Mouse (Mus musculus): ENCODE data around the gene Qrich1. TPM values are rescaled to one million over a fixed set of nuclear protein-coding genes. Genes with fewer than 3 reads are reported as not detected.
"Not testable (repeated sequence)": the region's sequence is repeated elsewhere in the genome, so short reads cannot be mapped to it uniquely, and the experiment has no call there.

Qrich1 gene
- polyA plus RNA-seq, 1 experiment from 2014 or later: 78.6 TPM

GRCm38 (mm10) chr9:108578545-108579343 is 62.1 kb downstream of the Qrich1 start, which contains the start of gene Wdr6:
Wdr6 (minus strand) TSS chr9:108578739.
- peak within 1 kb of the TSS; percentile 85 for H3K27ac ChIP-seq
- 5% methylated on average over 51 of the region's 51 CpGs for WGBS (ENCODE audit: insufficient replicate concordance)
- peak; percentile 92 for ATAC-seq
- peak within 1 kb of the TSS; percentile 82 for H3K9ac ChIP-seq
- no peaks in the 10 kb centered on the region for H3K9me3 ChIP-seq (replicated peaks)
- H3K27me3 ChIP-seq (replicated peaks): no peaks in the 10 kb centered on the region
- H3K4me3 ChIP-seq: peak within 1 kb of the TSS; percentile 75
- peaks cover 26% of the 10 kb centered on the region for H3K36me3 ChIP-seq
- H3K4me1 ChIP-seq: peaks cover 31% of the 10 kb centered on the region
- H3K4me2 ChIP-seq: peak within 1 kb of the TSS; percentile 93

DNA sequence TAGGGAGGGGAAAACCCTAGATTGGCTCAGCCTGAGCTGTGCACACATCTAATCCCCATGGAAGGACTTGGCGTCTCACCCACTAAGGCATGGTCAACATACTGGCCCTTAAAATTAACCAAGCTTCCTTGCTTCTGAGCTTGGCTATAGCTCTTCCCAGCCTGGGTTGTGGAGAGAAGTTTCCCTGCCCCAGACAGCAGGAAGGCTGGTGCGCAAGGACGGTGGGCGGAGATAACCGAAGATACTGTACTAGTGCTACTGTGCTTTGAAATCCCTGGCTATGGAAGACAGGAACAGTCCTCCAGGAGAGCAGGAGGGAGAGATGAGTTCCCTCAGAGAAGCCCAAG is 62.7 kb downstream of the Qrich1 start:
- WGBS (ENCODE audit: insufficient replicate concordance): 70% methylated on average over 5 of the region's 5 CpGs
- Histone ChIP-seq H3K27ac (peak overlapping the region; percentile 85), H3K9ac (peak overlapping the region; percentile 82), H3K36me3 (peaks cover 20% of the 10 kb centered on the region), H3K4me3 (peak overlapping the region; percentile 75), H3K27me3 (replicated peaks) (no peaks in the 10 kb centered on the region), H3K4me1 (peaks cover 27% of the 10 kb centered on the region), H3K4me2 (peak overlapping the region; percentile 93), H3K9me3 (replicated peaks) (no peaks in the 10 kb centered on the region)
- no peak for ATAC-seq

GRCm38 (mm10) chr9:108587571-108588180 is 71.1 kb downstream of the Qrich1 start:
- no peaks in the 10 kb centered on the region for H3K36me3 ChIP-seq
- peaks cover 21% of the 10 kb centered on the region for H3K4me1 ChIP-seq
- 0 out of 2 replicates have a peak overlapping the region, but pooled peaks have one; percentile 15 for H3K9ac ChIP-seq
- no peak overlapping the region for H3K4me3 ChIP-seq
- H3K9me3 ChIP-seq (replicated peaks): no peaks in the 10 kb centered on the region
- WGBS (ENCODE audit: insufficient replicate concordance): 19% methylated on average over 14 of the region's 14 CpGs
- no peak overlapping the region for H3K27ac ChIP-seq
- H3K4me2 ChIP-seq: peak overlapping the region; percentile 13; the same call in 1 of the 2 replicates
- ATAC-seq: peak; percentile 48
- no peaks in the 10 kb centered on the region for H3K27me3 ChIP-seq (replicated peaks)

DNA sequence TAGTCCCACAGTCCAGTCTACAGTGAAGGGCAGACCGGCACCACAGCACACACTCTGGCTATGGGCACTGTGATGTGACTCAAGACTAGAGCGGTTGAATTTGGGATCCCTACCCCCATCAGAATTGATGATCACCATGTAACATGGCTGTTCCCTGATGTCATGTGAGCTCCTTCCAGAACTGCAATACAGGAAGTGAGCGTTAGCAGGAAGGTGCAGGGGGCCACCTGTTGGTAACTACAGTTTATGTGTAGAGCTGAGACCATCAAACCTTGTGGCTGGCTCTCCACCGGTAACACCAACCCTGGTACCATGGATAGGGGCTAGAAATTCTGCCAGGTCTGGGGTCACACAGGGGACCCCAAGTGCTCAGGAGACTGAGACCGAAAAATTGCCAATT is 72.6 kb downstream of the Qrich1 start:
- Histone ChIP-seq H3K4me2 (no peak overlapping the region), H3K9me3 (replicated peaks) (no peaks in the 10 kb centered on the region), H3K27ac (no peak overlapping the region), H3K9ac (no peak overlapping the region), H3K36me3 (no peaks in the 10 kb centered on the region), H3K27me3 (replicated peaks) (no peaks in the 10 kb centered on the region), H3K4me1 (peaks cover 21% of the 10 kb centered on the region), H3K4me3 (no peak overlapping the region)
- no peak for ATAC-seq
- WGBS (ENCODE audit: insufficient replicate concordance): 65% methylated on average over 5 of the region's 5 CpGs

DNA sequence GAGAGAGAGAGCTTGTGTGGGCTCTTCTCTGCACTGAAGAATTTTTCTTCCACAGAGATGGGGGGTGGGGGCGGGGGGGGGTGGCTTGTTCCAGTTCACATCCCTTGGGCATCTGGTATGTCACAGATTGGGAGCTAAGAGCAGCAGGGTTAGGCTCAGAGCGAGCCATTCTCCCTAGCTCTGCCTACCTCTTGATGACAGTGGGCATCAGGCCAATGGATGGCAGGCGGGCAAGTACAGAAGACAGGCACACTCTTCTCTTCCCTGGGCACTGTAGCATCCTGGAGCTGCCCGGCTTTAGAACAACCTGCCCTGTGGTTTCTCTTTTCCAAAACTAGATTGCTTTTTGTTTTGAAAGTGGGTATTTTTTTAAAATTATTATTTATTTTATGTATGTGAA is 74.9 kb downstream of the Qrich1 start:
- no peaks in the 10 kb centered on the region for H3K36me3 ChIP-seq
- H3K9me3 ChIP-seq (replicated peaks): no peaks in the 10 kb centered on the region
- H3K4me1 ChIP-seq: peaks cover 34% of the 10 kb centered on the region
- WGBS (ENCODE audit: insufficient replicate concordance): 87% methylated on average over 4 of the region's 4 CpGs
- H3K27ac ChIP-seq: no peak overlapping the region
- no peak overlapping the region for H3K4me3 ChIP-seq
- H3K9ac ChIP-seq: no peak overlapping the region
- ATAC-seq: no peak
- no peak overlapping the region for H3K4me2 ChIP-seq
- H3K27me3 ChIP-seq (replicated peaks): peaks cover 1% of the 10 kb centered on the region; the same call in 1 of the 2 replicates

- no peaks in the 10 kb centered on the region for H3K36me3 ChIP-seq
- peaks cover 16% of the 10 kb centered on the region for H3K27me3 ChIP-seq (replicated peaks)
- H3K4me1 ChIP-seq: peaks cover 30% of the 10 kb centered on the region
- WGBS (ENCODE audit: insufficient replicate concordance): 28% methylated on average over 3 of the region's 3 CpGs
- H3K4me2 ChIP-seq: no peak overlapping the region
- no peak overlapping the region for H3K9ac ChIP-seq
- H3K27ac ChIP-seq: no peak overlapping the region
- no peaks in the 10 kb centered on the region for H3K9me3 ChIP-seq (replicated peaks)
- ATAC-seq: no peak
- no peak overlapping the region for H3K4me3 ChIP-seq
These were observed 77.7 kb downstream of the Qrich1 start for GRCm38 (mm10) chr9:108594354-108594753.

GRCm38 (mm10) chr9:108596998-108597764 is 80.6 kb downstream of the Qrich1 start, which contains the start of gene P4htm:
P4htm (minus strand) TSS chr9:108597667.
- peak; percentile 66 for ATAC-seq

DNA sequence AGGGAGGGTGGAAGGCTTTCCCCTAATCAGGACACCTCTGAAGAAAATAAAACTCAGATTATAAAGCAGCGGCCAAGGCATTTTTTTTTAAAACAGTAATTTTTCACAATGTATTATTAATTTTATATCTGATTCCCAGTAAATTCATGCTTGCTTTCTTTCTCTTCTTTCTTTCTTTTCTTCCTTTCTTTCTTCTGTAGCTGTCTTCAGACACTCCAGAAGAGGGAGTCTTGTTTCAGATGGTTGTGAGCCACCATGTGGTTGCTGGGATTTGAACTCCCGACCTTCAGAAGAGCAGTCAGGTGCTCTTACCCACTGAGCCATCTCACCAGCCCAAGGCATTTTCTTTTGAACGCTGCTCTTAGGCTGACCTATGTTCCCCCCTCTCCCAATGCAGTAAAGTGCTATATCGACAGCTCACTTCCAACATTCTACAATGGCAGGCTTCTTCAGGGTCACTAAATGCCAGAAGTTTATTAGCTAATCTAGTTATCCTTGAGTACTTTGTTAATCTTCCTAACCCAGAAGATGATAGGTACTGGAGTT is 82.5 kb downstream of the Qrich1 start:
- WGBS (ENCODE audit: insufficient replicate concordance): 66% methylated on average over 4 of the region's 4 CpGs

More at GRCm38 (mm10) chr9:108596998-108597764, 80.6 kb downstream of the Qrich1 start, which contains the start of gene P4htm:
- peak within 1 kb of the TSS; percentile 88 for H3K4me2 ChIP-seq
- H3K9ac ChIP-seq: peak within 1 kb of the TSS; percentile 58
- 7% methylated on average over 69 of the region's 69 CpGs for WGBS (ENCODE audit: insufficient replicate concordance)
- H3K27me3 ChIP-seq (replicated peaks): peaks cover 16% of the 10 kb centered on the region
- peaks cover 5% of the 10 kb centered on the region; the same call in 1 of the 2 replicates for H3K36me3 ChIP-seq
- H3K27ac ChIP-seq: no peak within 1 kb of the TSS
- H3K9me3 ChIP-seq (replicated peaks): no peaks in the 10 kb centered on the region
- H3K4me3 ChIP-seq: peak within 1 kb of the TSS; percentile 62
- H3K4me1 ChIP-seq: peaks cover 29% of the 10 kb centered on the region

DNA sequence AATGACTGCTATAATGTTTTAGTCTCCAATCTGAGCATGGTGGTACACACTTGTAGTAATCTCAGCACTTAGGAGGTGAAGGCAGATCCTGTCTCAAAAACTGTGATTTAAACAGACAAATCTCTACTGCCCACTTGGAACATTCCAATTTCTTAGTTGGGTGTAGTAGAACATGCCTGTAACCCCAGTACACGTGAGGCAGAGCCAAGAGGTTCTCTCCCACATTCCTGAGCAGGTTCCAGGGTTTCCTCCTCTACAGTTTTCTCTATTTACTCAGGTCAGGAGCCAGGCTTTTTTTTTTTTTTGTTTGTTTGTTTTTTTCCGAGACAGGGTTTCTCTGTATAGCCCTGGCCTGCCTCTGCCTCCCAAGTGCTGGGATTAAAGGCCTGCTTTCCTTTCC is 83.4 kb downstream of the Qrich1 start:
- Histone ChIP-seq H3K27me3 (replicated peaks) (peaks cover 16% of the 10 kb centered on the region), H3K4me1 (peaks cover 24% of the 10 kb centered on the region), H3K4me2 (no peak overlapping the region), H3K36me3 (peaks cover 34% of the 10 kb centered on the region), H3K27ac (no peak overlapping the region), H3K9me3 (replicated peaks) (no peaks in the 10 kb centered on the region), H3K9ac (no peak overlapping the region), H3K4me3 (no peak overlapping the region)
- ATAC-seq: no peak
- 46% methylated on average over 2 of the region's 2 CpGs for WGBS (ENCODE audit: insufficient replicate concordance)

More for the DNA sequence above, 82.5 kb downstream of the Qrich1 start:
- no peaks in the 10 kb centered on the region for H3K9me3 ChIP-seq (replicated peaks)
- H3K4me3 ChIP-seq: no peak overlapping the region
- peaks cover 24% of the 10 kb centered on the region for H3K36me3 ChIP-seq
- peaks cover 16% of the 10 kb centered on the region for H3K27me3 ChIP-seq (replicated peaks)
- ATAC-seq: no peak
- H3K4me2 ChIP-seq: no peak overlapping the region
- H3K27ac ChIP-seq: no peak overlapping the region
- H3K9ac ChIP-seq: no peak overlapping the region
- H3K4me1 ChIP-seq: peaks cover 29% of the 10 kb centered on the region

DNA sequence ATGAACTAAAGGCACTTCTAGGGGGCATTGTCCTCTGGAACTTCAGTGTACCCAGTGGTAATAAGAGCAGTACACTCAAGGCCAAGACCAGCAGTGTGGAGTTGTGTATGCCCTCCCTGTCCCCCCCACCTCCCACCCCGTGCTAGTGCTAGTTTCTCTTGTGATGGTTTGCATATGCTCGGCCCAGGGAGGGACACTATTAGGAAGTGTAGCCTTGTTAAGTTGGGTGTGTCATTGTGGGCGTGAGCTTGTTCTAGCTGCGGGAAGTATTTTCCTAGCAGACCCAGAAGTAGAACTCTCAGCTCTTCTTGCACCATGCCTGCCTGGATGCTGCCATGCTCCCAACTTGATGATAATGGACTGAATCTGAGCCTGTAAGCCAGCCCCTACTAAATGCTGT is 85.4 kb downstream of the Qrich1 start:
- Histone ChIP-seq H3K27ac (no peak overlapping the region), H3K27me3 (replicated peaks) (peaks cover 10% of the 10 kb centered on the region), H3K4me2 (no peak overlapping the region), H3K9ac (no peak overlapping the region), H3K36me3 (peaks cover 51% of the 10 kb centered on the region), H3K4me3 (no peak overlapping the region), H3K4me1 (peaks cover 11% of the 10 kb centered on the region), H3K9me3 (replicated peaks) (no peaks in the 10 kb centered on the region)
- WGBS (ENCODE audit: insufficient replicate concordance): 67% methylated on average over 4 of the region's 4 CpGs
- ATAC-seq: no peak

DNA sequence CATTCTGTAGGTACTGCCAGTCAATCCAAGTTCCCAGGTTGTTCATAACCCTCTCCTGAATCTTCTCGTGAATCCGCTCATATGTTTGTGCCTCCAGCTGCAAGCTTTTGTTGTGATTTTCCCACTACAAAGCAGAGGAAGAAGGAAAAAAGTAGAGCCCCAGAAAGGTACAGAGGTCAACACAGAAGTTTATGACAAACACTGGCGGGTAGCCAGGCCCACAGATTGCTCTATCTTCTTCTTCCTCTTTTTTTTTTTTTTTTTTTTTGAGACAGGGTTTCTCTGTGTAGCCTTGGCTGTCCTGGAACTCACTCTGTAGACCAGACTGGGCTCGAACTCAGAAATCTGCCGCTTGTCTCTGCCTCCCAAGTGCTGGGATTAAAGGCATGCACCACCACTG is 91.3 kb downstream of the Qrich1 start:
- 79% methylated on average over 5 of the region's 5 CpGs for WGBS (ENCODE audit: insufficient replicate concordance)
- peaks cover 15% of the 10 kb centered on the region for H3K4me1 ChIP-seq
- H3K4me2 ChIP-seq; ATAC-seq; H3K4me3 ChIP-seq; H3K27me3 ChIP-seq (replicated peaks); H3K9ac ChIP-seq; H3K9me3 ChIP-seq (replicated peaks); H3K27ac ChIP-seq: not testable (repeated sequence)
- peaks cover 98% of the 10 kb centered on the region for H3K36me3 ChIP-seq

All from liver, embryonic 12.5 days (tissue).